Mouse (Mus musculus): ENCODE data around the gene Gm11639. TPM values are rescaled to one million over a fixed set of nuclear protein-coding genes. Genes with fewer than 3 reads are reported as not detected.

Gm11639 gene
- polyA plus RNA-seq, 1 experiment from 2014 or later: 0.01 TPM

GRCm38 (mm10) chr11:104765762-104766161 lies 80.3 kb downstream of the Gm11639 start:
- H3K27me3 ChIP-seq (ENCODE audit: insufficient read depth, poor library complexity, severe bottlenecking): no peaks in the 10 kb centered on the region
- H3K36me3 ChIP-seq: no peaks in the 10 kb centered on the region
- no peaks in the 10 kb centered on the region for H3K9me3 ChIP-seq
- WGBS: 37% methylated on average over 6 of the region's 6 CpGs
- no peak for DNase-seq (ENCODE audit: low spot score)
- no peak overlapping the region for H3K4me3 ChIP-seq
- no peaks in the 10 kb centered on the region for H3K4me1 ChIP-seq
- H3K27ac ChIP-seq: no peak overlapping the region

- Histone ChIP-seq H3K27ac (no peak overlapping the region), H3K36me3 (no peaks in the 10 kb centered on the region)
- 54% methylated on average over 1 of the region's 1 CpGs for WGBS
Measured at GRCm38 (mm10) chr11:104767068-104767467, 81.6 kb downstream of the Gm11639 start.

GRCm38 (mm10) chr11:104768072-104768471 lies 82.6 kb downstream of the Gm11639 start:
- Histone ChIP-seq H3K9me3 (no peaks in the 10 kb centered on the region), H3K27me3 (ENCODE audit: insufficient read depth, poor library complexity, severe bottlenecking) (no peaks in the 10 kb centered on the region), H3K4me1 (no peaks in the 10 kb centered on the region), H3K27ac (no peak overlapping the region), H3K36me3 (no peaks in the 10 kb centered on the region), H3K4me3 (no peak overlapping the region)
- 9% methylated on average over 5 of the region's 5 CpGs for WGBS
- DNase-seq (ENCODE audit: low spot score): no peak

More at GRCm38 (mm10) chr11:104767068-104767467, 81.6 kb downstream of the Gm11639 start:
- Histone ChIP-seq H3K4me1 (no peaks in the 10 kb centered on the region), H3K4me3 (no peak overlapping the region), H3K9me3 (no peaks in the 10 kb centered on the region), H3K27me3 (ENCODE audit: insufficient read depth, poor library complexity, severe bottlenecking) (no peaks in the 10 kb centered on the region)
- no peak for DNase-seq (ENCODE audit: low spot score)

GRCm38 (mm10) chr11:104778796-104779195 lies 93.3 kb downstream of the Gm11639 start:
- Histone ChIP-seq H3K27me3 (ENCODE audit: insufficient read depth, poor library complexity, severe bottlenecking) (no peaks in the 10 kb centered on the region), H3K4me3 (no peak overlapping the region), H3K27ac (no peak overlapping the region), H3K9me3 (no peaks in the 10 kb centered on the region), H3K4me1 (no peaks in the 10 kb centered on the region), H3K36me3 (no peaks in the 10 kb centered on the region)
- 82% methylated on average over 2 of the region's 2 CpGs for WGBS
- DNase-seq (ENCODE audit: low spot score): no peak

- no peaks in the 10 kb centered on the region for H3K9me3 ChIP-seq
- no peak for DNase-seq (ENCODE audit: low spot score)
- no peaks in the 10 kb centered on the region for H3K27me3 ChIP-seq (ENCODE audit: insufficient read depth, poor library complexity, severe bottlenecking)
- H3K36me3 ChIP-seq: no peaks in the 10 kb centered on the region
- H3K27ac ChIP-seq: no peak overlapping the region
- H3K4me3 ChIP-seq: no peak overlapping the region
- H3K4me1 ChIP-seq: no peaks in the 10 kb centered on the region
- 86% methylated on average over 2 of the region's 2 CpGs for WGBS
Measured at GRCm38 (mm10) chr11:104944723-104945122, 259.2 kb downstream of the Gm11639 start.

GRCm38 (mm10) chr11:104952349-104952748 lies 266.8 kb downstream of the Gm11639 start:
- 59% methylated on average over 4 of the region's 4 CpGs for WGBS
- Histone ChIP-seq H3K4me3 (no peak overlapping the region), H3K27me3 (ENCODE audit: insufficient read depth, poor library complexity, severe bottlenecking) (no peaks in the 10 kb centered on the region), H3K36me3 (no peaks in the 10 kb centered on the region), H3K9me3 (no peaks in the 10 kb centered on the region), H3K27ac (no peak overlapping the region), H3K4me1 (no peaks in the 10 kb centered on the region)
- DNase-seq (ENCODE audit: low spot score): no peak

GRCm38 (mm10) chr11:104967862-104968261 lies 282.4 kb downstream of the Gm11639 start:
- no peak for DNase-seq (ENCODE audit: low spot score)
- Histone ChIP-seq H3K27me3 (ENCODE audit: insufficient read depth, poor library complexity, severe bottlenecking) (no peaks in the 10 kb centered on the region), H3K4me3 (no peak overlapping the region), H3K4me1 (no peaks in the 10 kb centered on the region), H3K9me3 (no peaks in the 10 kb centered on the region), H3K36me3 (no peaks in the 10 kb centered on the region), H3K27ac (no peak overlapping the region)
- WGBS: 89% methylated on average over 1 of the region's 1 CpGs

GRCm38 (mm10) chr11:104968388-104968787 lies 282.9 kb downstream of the Gm11639 start:
- WGBS: 73% methylated on average over 2 of the region's 2 CpGs
- Histone ChIP-seq H3K4me1 (no peaks in the 10 kb centered on the region), H3K36me3 (no peaks in the 10 kb centered on the region), H3K27me3 (ENCODE audit: insufficient read depth, poor library complexity, severe bottlenecking) (no peaks in the 10 kb centered on the region), H3K27ac (no peak overlapping the region), H3K4me3 (no peak overlapping the region), H3K9me3 (no peaks in the 10 kb centered on the region)
- DNase-seq (ENCODE audit: low spot score): no peak

GRCm38 (mm10) chr11:104971322-104971721 lies 285.8 kb downstream of the Gm11639 start:
- no peaks in the 10 kb centered on the region for H3K4me1 ChIP-seq
- no peak overlapping the region for H3K27ac ChIP-seq
- H3K27me3 ChIP-seq (ENCODE audit: insufficient read depth, poor library complexity, severe bottlenecking): no peaks in the 10 kb centered on the region
- DNase-seq (ENCODE audit: low spot score): no peak
- no peaks in the 10 kb centered on the region for H3K9me3 ChIP-seq
- no peak overlapping the region for H3K4me3 ChIP-seq
- WGBS: 10% methylated on average over 4 of the region's 4 CpGs
- H3K36me3 ChIP-seq: no peaks in the 10 kb centered on the region

GRCm38 (mm10) chr11:104972480-104972879 lies 287.0 kb downstream of the Gm11639 start:
- Histone ChIP-seq H3K36me3 (no peaks in the 10 kb centered on the region), H3K27me3 (ENCODE audit: insufficient read depth, poor library complexity, severe bottlenecking) (no peaks in the 10 kb centered on the region), H3K9me3 (no peaks in the 10 kb centered on the region), H3K27ac (no peak overlapping the region), H3K4me1 (no peaks in the 10 kb centered on the region), H3K4me3 (no peak overlapping the region)
- DNase-seq (ENCODE audit: low spot score): no peak
- WGBS: 68% methylated on average over 7 of the region's 8 CpGs

- Histone ChIP-seq H3K9me3 (no peaks in the 10 kb centered on the region), H3K4me1 (peaks cover 5% of the 10 kb centered on the region; the same call in 1 of the 2 replicates), H3K27me3 (ENCODE audit: insufficient read depth, poor library complexity, severe bottlenecking) (no peaks in the 10 kb centered on the region), H3K27ac (no peak overlapping the region), H3K36me3 (no peaks in the 10 kb centered on the region), H3K4me3 (no peak overlapping the region)
- DNase-seq (ENCODE audit: low spot score): no peak
- 79% methylated on average over 5 of the region's 5 CpGs for WGBS
Measured at GRCm38 (mm10) chr11:104977976-104978375, 292.5 kb downstream of the Gm11639 start.

- DNase-seq (ENCODE audit: low spot score): no peak
- Histone ChIP-seq H3K27ac (no peak overlapping the region), H3K9me3 (no peaks in the 10 kb centered on the region), H3K27me3 (ENCODE audit: insufficient read depth, poor library complexity, severe bottlenecking) (no peaks in the 10 kb centered on the region), H3K36me3 (no peaks in the 10 kb centered on the region), H3K4me1 (peaks cover 5% of the 10 kb centered on the region; the same call in 1 of the 2 replicates), H3K4me3 (peak overlapping the region; percentile 39)
- WGBS: 33% methylated on average over 15 of the region's 15 CpGs
Measured at GRCm38 (mm10) chr11:104981342-104982055, 296.0 kb downstream of the Gm11639 start.

GRCm38 (mm10) chr11:105009232-105009631 lies 323.7 kb downstream of the Gm11639 start:
- Histone ChIP-seq H3K27ac (no peak overlapping the region), H3K36me3 (no peaks in the 10 kb centered on the region), H3K9me3 (no peaks in the 10 kb centered on the region), H3K4me1 (no peaks in the 10 kb centered on the region), H3K27me3 (ENCODE audit: insufficient read depth, poor library complexity, severe bottlenecking) (no peaks in the 10 kb centered on the region), H3K4me3 (no peak overlapping the region)
- no peak for DNase-seq (ENCODE audit: low spot score)
- 58% methylated on average over 2 of the region's 2 CpGs for WGBS

- 65% methylated on average over 7 of the region's 7 CpGs for WGBS
- Histone ChIP-seq H3K4me3 (no peak overlapping the region), H3K27me3 (ENCODE audit: insufficient read depth, poor library complexity, severe bottlenecking) (no peaks in the 10 kb centered on the region), H3K27ac (no peak overlapping the region), H3K9me3 (no peaks in the 10 kb centered on the region), H3K36me3 (no peaks in the 10 kb centered on the region), H3K4me1 (no peaks in the 10 kb centered on the region)
- no peak for DNase-seq (ENCODE audit: low spot score)
Measured at GRCm38 (mm10) chr11:105021071-105021470, 335.6 kb downstream of the Gm11639 start.

Data from heart, embryonic 10.5 days (tissue).